Mouse (Mus musculus): ENCODE results near the gene Vav2. TPM values are rescaled to one million over a fixed set of nuclear protein-coding genes. Genes with fewer than 3 reads are reported as not detected.
A peak's percentile ranks its signal among the peaks of the same experiment; 100 is the strongest.

Vav2 gene
- polyA plus RNA-seq, 1 experiment: 13.0 TPM

DNA sequence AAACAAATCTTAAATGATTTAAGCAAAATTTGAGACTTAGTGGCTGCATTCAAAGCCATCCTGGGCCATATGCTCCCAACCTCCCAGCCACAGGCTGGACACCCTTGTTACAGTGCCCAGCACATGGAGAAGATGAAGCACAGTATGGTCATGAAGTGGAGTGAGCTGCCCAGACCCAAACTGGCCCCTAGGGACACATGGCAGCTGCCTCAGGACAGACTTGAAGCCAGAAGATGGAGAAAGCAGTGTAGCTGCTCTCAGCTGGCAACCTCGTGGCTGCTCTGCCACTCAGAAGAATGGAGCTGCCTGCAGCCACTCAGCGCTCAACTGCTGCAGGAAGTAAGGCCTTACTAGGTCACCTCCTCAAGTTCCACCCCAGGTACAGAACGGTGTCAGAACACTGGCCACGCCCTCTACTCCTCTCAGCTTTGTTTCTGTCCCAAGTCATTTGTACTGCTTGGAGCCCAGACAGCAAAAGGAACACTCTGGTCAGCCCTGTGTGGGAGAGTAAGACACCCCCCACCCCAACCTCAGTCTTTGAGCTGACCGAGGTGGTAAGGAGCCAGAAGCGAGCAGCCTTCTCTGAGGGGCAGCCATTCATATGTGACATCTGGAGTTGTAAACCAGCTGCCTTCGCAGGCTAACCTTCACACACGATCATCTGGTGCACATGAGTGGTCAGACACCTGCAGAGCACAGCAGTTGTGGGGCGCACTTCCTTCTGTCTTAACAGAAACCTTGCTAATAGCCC, 130.0 kb downstream of the Vav2 start:
- H3K79me2 ChIP-seq (ENCODE audit: control insufficient read depth, insufficient read depth): no peaks in the 10 kb centered on the region
- no peak overlapping the region for H3ac ChIP-seq (ENCODE audit: control insufficient read depth, insufficient read length, low read depth)
- H3K79me3 ChIP-seq (ENCODE audit: low read depth): no peaks in the 10 kb centered on the region
- TF ChIP-seq MYOG (IDR thresholded peaks at IDR 0.05; ENCODE audit: control insufficient read depth, extremely low read depth, insufficient read length): no peak
- no peaks in the 10 kb centered on the region for H3K27me3 ChIP-seq (ENCODE audit: control insufficient read depth, insufficient read depth, insufficient read length)
- no peak overlapping the region for H3K4me3 ChIP-seq (ENCODE audit: insufficient read depth, poor library complexity, severe bottlenecking)
- peaks cover 9% of the 10 kb centered on the region for H3K36me3 ChIP-seq (ENCODE audit: control insufficient read depth, insufficient read depth)

DNA sequence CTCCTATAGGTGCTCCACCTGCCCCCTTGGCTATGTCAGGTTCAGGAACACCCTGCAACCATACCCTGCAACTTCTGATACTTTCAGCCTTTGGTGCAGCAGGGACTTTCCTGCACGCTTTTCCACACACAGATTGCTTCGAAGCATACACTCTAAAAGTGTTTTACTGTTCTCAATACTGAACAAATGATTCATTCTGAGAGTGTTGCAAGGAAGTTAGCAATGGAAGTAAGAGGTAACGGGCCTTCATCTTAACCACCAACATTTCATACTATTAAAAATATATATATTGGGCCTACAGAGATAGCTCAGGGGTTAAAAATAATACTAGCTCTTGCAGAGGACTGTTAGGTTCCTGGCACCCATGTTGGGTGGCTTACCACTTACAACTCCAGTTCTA, 132.1 kb downstream of the Vav2 start:
- H3K4me3 ChIP-seq (ENCODE audit: insufficient read depth, poor library complexity, severe bottlenecking): no peak overlapping the region
- TF ChIP-seq MYOD1 (IDR thresholded peaks at IDR 0.05; ENCODE audit: control insufficient read depth, insufficient read length, low read depth): no peak
- TF ChIP-seq MYOG (IDR thresholded peaks at IDR 0.05; ENCODE audit: control insufficient read depth, extremely low read depth, insufficient read length): no peak
- no peak for TF ChIP-seq CEBPB (IDR thresholded peaks at IDR 0.05; ENCODE audit: low read depth)
- TF ChIP-seq CTCF (IDR thresholded peaks at IDR 0.05; ENCODE audit: control insufficient read depth, insufficient read depth, insufficient read length): no peak
- no peak for TF ChIP-seq USF1 (IDR thresholded peaks at IDR 0.05; ENCODE audit: low read depth)
- TF ChIP-seq MAX (IDR thresholded peaks at IDR 0.05): no peak
- TF ChIP-seq FOSL1 (IDR thresholded peaks at IDR 0.05; ENCODE audit: insufficient read depth, low read length, poor library complexity, severe bottlenecking): no peak
- no peaks in the 10 kb centered on the region for H3K27me3 ChIP-seq (ENCODE audit: control insufficient read depth, insufficient read depth, insufficient read length)
- no peaks in the 10 kb centered on the region for H3K79me3 ChIP-seq (ENCODE audit: low read depth)
- H3K79me2 ChIP-seq (ENCODE audit: control insufficient read depth, insufficient read depth): no peaks in the 10 kb centered on the region
- H3K36me3 ChIP-seq (ENCODE audit: control insufficient read depth, insufficient read depth): peaks cover 27% of the 10 kb centered on the region
- no peak overlapping the region for H3ac ChIP-seq (ENCODE audit: control insufficient read depth, insufficient read length, low read depth)

DNA sequence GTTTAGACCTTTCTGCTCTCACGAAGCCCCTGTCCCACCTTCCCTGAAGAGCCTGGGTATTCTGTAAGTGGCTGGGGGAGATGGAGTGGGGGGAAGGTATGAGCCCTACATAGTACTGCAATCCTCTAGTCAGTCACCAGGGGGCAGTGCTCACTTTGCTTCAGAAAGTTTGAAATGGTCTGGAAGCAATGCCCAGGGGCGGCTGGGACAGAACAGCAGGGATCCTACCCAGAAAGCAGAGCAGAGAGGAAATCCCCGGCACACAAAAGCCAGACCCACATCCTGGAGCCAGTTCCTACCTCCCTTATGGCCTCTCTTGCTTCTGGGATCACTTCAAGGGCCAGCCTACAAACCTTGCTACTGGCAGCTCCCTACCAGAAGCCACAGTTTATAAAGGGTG, 137.8 kb downstream of the Vav2 start:
- no peak overlapping the region for H3ac ChIP-seq (ENCODE audit: control insufficient read depth, insufficient read length, low read depth)
- no peaks in the 10 kb centered on the region for H3K79me3 ChIP-seq (ENCODE audit: low read depth)
- H3K79me2 ChIP-seq (ENCODE audit: control insufficient read depth, insufficient read depth): no peaks in the 10 kb centered on the region
- no peak overlapping the region for H3K4me3 ChIP-seq (ENCODE audit: insufficient read depth, poor library complexity, severe bottlenecking)
- TF ChIP-seq MYOD1 (IDR thresholded peaks at IDR 0.05; ENCODE audit: control insufficient read depth, insufficient read length, low read depth): no peak
- peak; percentile 64 for TF ChIP-seq CTCF (IDR thresholded peaks at IDR 0.05; ENCODE audit: control insufficient read depth, insufficient read depth, insufficient read length)
- no peaks in the 10 kb centered on the region for H3K27me3 ChIP-seq (ENCODE audit: control insufficient read depth, insufficient read depth, insufficient read length)
- H3K36me3 ChIP-seq (ENCODE audit: control insufficient read depth, insufficient read depth): peaks cover 30% of the 10 kb centered on the region

DNA sequence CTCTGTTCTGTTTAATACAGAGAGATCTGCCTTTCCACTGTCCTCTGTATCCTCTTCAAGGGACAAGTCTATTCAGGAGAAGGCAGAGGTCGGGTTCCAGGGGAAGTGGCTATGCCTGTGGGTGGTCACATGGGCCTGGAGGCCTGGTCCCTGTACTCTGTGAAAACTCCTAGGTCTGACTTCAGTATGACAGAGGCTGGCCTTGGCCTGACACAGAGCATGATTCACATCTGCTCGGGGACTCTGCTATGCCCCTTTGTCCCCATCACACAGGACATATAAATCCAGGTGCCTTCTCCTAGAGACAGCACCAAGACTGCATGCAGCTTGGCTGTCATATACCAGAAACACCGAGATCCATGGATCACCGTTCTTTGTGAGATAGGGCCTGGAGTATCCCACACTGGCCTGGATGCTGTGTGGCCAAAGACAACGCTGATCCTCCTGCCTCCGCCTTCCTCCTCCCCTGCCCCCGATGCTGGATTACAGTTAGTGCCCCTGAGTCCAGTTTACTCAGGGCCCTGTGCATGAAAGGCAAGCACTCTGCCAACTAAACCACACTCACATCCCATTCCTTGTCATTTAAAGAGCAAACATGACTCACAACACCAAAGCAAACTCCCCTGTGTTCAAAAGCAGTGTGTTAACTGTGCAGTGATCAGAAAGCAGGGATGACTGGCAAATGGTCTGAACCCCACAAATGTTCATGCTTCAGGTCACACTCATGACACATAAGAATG, 139.7 kb downstream of the Vav2 start:
- TF ChIP-seq USF1 (IDR thresholded peaks at IDR 0.05; ENCODE audit: low read depth) (peak; percentile 15), CEBPB (IDR thresholded peaks at IDR 0.05; ENCODE audit: low read depth) (no peak)
- H3ac ChIP-seq (ENCODE audit: control insufficient read depth, insufficient read length, low read depth): no peak overlapping the region
- H3K4me3 ChIP-seq (ENCODE audit: insufficient read depth, poor library complexity, severe bottlenecking): no peak overlapping the region
- H3K27me3 ChIP-seq (ENCODE audit: control insufficient read depth, insufficient read depth, insufficient read length): no peaks in the 10 kb centered on the region
- H3K79me2 ChIP-seq (ENCODE audit: control insufficient read depth, insufficient read depth): no peaks in the 10 kb centered on the region
- H3K79me3 ChIP-seq (ENCODE audit: low read depth): no peaks in the 10 kb centered on the region
- peaks cover 25% of the 10 kb centered on the region for H3K36me3 ChIP-seq (ENCODE audit: control insufficient read depth, insufficient read depth)

DNA sequence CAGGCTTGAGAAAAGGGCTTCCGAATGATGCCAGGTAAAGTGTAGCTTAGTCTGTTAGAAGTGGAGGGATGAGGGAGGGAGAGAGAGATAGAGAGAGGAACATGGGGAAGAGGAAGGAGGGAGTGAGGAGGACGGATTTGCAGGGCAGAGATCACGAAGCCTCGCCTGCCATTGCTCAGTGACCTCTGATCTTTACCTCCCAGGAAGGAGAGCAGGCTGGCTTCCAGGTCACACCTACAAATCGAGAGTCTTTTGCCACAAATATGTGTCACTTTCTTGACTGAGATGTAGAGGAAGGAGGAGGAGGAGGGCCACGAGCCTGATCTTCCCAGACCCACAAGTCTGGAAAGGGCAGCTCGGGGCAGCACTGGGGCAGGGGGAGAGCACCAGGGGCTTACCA, 142.4 kb downstream of the Vav2 start:
- Histone ChIP-seq H3K36me3 (ENCODE audit: control insufficient read depth, insufficient read depth) (peaks cover 8% of the 10 kb centered on the region), H3K4me3 (ENCODE audit: insufficient read depth, poor library complexity, severe bottlenecking) (no peak overlapping the region), H3K79me2 (ENCODE audit: control insufficient read depth, insufficient read depth) (no peaks in the 10 kb centered on the region), H3K79me3 (ENCODE audit: low read depth) (no peaks in the 10 kb centered on the region), H3K27me3 (ENCODE audit: control insufficient read depth, insufficient read depth, insufficient read length) (no peaks in the 10 kb centered on the region), H3ac (ENCODE audit: control insufficient read depth, insufficient read length, low read depth) (no peak overlapping the region)
- TF ChIP-seq MYOD1 (IDR thresholded peaks at IDR 0.05; ENCODE audit: control insufficient read depth, insufficient read length, low read depth) (no peak), MYOG (IDR thresholded peaks at IDR 0.05; ENCODE audit: control insufficient read depth, extremely low read depth, insufficient read length) (no peak), MAX (IDR thresholded peaks at IDR 0.05) (no peak), FOSL1 (IDR thresholded peaks at IDR 0.05; ENCODE audit: insufficient read depth, low read length, poor library complexity, severe bottlenecking) (no peak), CTCF (IDR thresholded peaks at IDR 0.05; ENCODE audit: control insufficient read depth, insufficient read depth, insufficient read length) (no peak), USF1 (IDR thresholded peaks at IDR 0.05; ENCODE audit: low read depth) (no peak), CEBPB (IDR thresholded peaks at IDR 0.05; ENCODE audit: low read depth) (no peak)

DNA sequence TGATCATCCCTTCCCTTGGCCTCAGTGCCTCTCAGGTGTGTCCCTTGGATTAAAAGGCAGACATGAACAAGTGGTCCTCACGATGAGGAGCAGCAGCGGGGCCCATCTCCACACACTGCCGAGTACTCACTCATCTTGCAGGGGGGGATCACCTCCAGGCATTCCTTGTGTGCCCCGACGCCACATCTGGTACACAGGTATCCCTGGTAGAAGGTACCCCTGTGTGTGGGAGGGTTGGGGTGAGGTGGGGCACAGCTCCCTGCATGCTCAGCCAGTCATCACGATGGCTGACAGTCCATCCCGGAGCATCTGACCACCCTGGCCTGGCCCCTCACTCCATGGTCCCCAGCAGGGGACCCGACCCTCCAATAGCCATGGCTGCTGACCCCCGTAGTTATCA, 145.1 kb downstream of the Vav2 start:
- Histone ChIP-seq H3K27me3 (ENCODE audit: control insufficient read depth, insufficient read depth, insufficient read length) (no peaks in the 10 kb centered on the region), H3K79me2 (ENCODE audit: control insufficient read depth, insufficient read depth) (no peaks in the 10 kb centered on the region), H3K4me3 (ENCODE audit: insufficient read depth, poor library complexity, severe bottlenecking) (no peak overlapping the region), H3K79me3 (ENCODE audit: low read depth) (no peaks in the 10 kb centered on the region), H3ac (ENCODE audit: control insufficient read depth, insufficient read length, low read depth) (no peak overlapping the region), H3K36me3 (ENCODE audit: control insufficient read depth, insufficient read depth) (peaks cover 23% of the 10 kb centered on the region)
- no peak for TF ChIP-seq MYOG (IDR thresholded peaks at IDR 0.05; ENCODE audit: control insufficient read depth, extremely low read depth, insufficient read length)
- TF ChIP-seq CTCF (IDR thresholded peaks at IDR 0.05; ENCODE audit: control insufficient read depth, insufficient read depth, insufficient read length): no peak
- no peak for TF ChIP-seq MAX (IDR thresholded peaks at IDR 0.05)
- no peak for TF ChIP-seq MYOD1 (IDR thresholded peaks at IDR 0.05; ENCODE audit: control insufficient read depth, insufficient read length, low read depth)
- TF ChIP-seq CEBPB (IDR thresholded peaks at IDR 0.05; ENCODE audit: low read depth): no peak
- TF ChIP-seq USF1 (IDR thresholded peaks at IDR 0.05; ENCODE audit: low read depth): no peak
- TF ChIP-seq FOSL1 (IDR thresholded peaks at IDR 0.05; ENCODE audit: insufficient read depth, low read length, poor library complexity, severe bottlenecking): no peak
